Mouse (Mus musculus): Measurements from ENCODE around the gene Pfkfb2. TPM values are rescaled to one million over a fixed set of nuclear protein-coding genes. Genes with fewer than 3 reads are reported as not detected.
A peak's percentile ranks its signal among the peaks of the same experiment; 100 is the strongest.

Gene Pfkfb2
- polyA plus RNA-seq, 1 experiment from 2014 or later = 13.5 TPM

DNA sequence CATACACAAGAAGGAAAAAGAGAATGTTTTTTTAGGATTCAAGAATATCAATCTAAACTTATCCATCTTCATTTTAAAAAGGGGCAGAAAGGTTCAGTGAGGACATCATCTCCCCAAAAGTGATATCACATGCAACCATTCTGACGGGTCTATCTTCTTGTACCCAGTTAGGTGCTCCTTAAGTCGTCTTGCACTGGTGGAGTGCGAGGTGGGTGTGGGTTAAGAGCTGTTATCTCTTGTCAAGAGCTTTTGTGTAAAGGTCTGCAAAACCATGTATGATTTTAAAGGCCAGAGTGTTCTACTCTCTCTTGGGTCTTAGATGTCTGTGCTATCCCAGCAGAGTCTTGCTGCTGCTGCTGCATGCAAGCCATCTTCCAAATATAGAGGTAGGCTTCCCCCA lies 17.8 kb upstream of the Pfkfb2 start:
- Histone ChIP-seq H3K36me3 (ENCODE audit: insufficient read depth, low read length) (0 out of 2 replicates have a peak, but pooled peaks cover 10% of the 10 kb centered on the region), H3K9me3 (ENCODE audit: low read length) (no peaks in the 10 kb centered on the region), H3K27me3 (replicated peaks; ENCODE audit: insufficient read depth, low read length) (no peaks in the 10 kb centered on the region), H3K27ac (ENCODE audit: low read length) (no peak overlapping the region), H3K4me3 (ENCODE audit: low read depth, low read length) (no peak overlapping the region), H3K4me2 (replicated peaks; ENCODE audit: low read depth, low read length) (no peak overlapping the region), H3K9ac (replicated peaks; ENCODE audit: low read depth) (no peak overlapping the region), H3K4me1 (ENCODE audit: insufficient read depth, low read depth, low read length) (no peaks in the 10 kb centered on the region)
- ATAC-seq (peak; percentile 6; the same call in 1 of the 2 replicates), DNase-seq (ENCODE audit: low spot score) (no peak)
- 49% methylated on average over 3 of the region's 3 CpGs for WGBS
- TF ChIP-seq CTCF (IDR thresholded peaks at IDR 0.05) (no peak), EP300 (IDR thresholded peaks at IDR 0.05) (no peak)

DNA sequence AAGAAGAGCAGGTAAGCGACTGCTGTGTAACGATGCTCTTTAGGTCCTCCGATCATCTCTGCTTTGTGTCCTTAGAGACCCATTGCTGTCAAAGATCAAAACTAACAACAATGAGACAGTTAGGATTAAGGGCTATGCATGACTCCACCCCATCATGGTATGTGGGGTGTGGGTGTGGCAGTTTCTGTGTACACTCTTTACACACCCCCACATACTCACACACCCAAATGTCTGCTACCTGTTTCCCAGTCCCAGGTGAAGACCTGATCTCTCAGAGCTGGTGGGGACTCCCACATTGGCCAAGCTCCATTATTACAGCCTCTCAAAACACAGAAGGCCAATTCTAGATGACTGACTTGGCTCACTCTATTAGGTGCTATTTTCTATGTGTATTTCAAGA lies 16.5 kb upstream of the Pfkfb2 start:
- 89% methylated on average over 3 of the region's 3 CpGs for WGBS

DNA sequence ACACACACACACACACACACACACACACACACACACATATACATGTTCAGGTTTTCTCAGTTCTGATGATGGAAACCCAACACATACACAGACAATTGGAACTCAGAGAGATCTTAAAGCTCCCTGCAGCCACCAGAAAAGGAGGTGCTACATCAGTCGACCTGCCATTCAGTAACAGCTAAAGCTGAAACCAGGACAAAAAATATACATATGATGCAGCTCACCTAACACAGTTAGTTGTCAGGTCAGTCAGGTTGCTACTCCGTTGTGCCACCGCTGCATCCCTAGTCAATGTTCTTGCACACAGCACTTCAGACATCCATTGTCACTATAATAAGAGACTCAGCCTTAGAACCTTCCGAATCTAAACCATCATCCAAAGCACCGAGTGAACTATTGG lies 15.9 kb upstream of the Pfkfb2 start:
- H3K27ac ChIP-seq (ENCODE audit: low read length) = no peak overlapping the region
- no peaks in the 10 kb centered on the region for H3K9me3 ChIP-seq (ENCODE audit: low read length)
- DNase-seq (ENCODE audit: low spot score) = no peak
- no peak for ATAC-seq
- H3K9ac ChIP-seq (replicated peaks; ENCODE audit: low read depth) = no peak overlapping the region
- 93% methylated on average over 5 of the region's 5 CpGs for WGBS
- H3K4me1 ChIP-seq (ENCODE audit: insufficient read depth, low read depth, low read length) = peaks cover 4% of the 10 kb centered on the region; the same call in 1 of the 2 replicates
- 0 out of 2 replicates have a peak, but pooled peaks cover 10% of the 10 kb centered on the region for H3K36me3 ChIP-seq (ENCODE audit: insufficient read depth, low read length)
- H3K4me3 ChIP-seq (ENCODE audit: low read depth, low read length) = no peak overlapping the region
- no peaks in the 10 kb centered on the region for H3K27me3 ChIP-seq (replicated peaks; ENCODE audit: insufficient read depth, low read length)
- no peak for TF ChIP-seq CTCF (IDR thresholded peaks at IDR 0.05)
- no peak for TF ChIP-seq EP300 (IDR thresholded peaks at IDR 0.05)
- no peak overlapping the region for H3K4me2 ChIP-seq (replicated peaks; ENCODE audit: low read depth, low read length)

More for the DNA sequence above, 16.5 kb upstream of the Pfkfb2 start:
- Histone ChIP-seq H3K4me2 (replicated peaks; ENCODE audit: low read depth, low read length) (no peak overlapping the region), H3K36me3 (ENCODE audit: insufficient read depth, low read length) (0 out of 2 replicates have a peak, but pooled peaks cover 10% of the 10 kb centered on the region), H3K9ac (replicated peaks; ENCODE audit: low read depth) (no peak overlapping the region), H3K4me1 (ENCODE audit: insufficient read depth, low read depth, low read length) (no peaks in the 10 kb centered on the region), H3K27ac (ENCODE audit: low read length) (peak overlapping the region; percentile 43; the same call in 1 of the 2 replicates), H3K9me3 (ENCODE audit: low read length) (no peaks in the 10 kb centered on the region), H3K27me3 (replicated peaks; ENCODE audit: insufficient read depth, low read length) (no peaks in the 10 kb centered on the region), H3K4me3 (ENCODE audit: low read depth, low read length) (no peak overlapping the region)
- DNase-seq (ENCODE audit: low spot score) = peak; percentile 40
- peak; percentile 34; the same call in 1 of the 2 replicates for ATAC-seq
- TF ChIP-seq EP300 (IDR thresholded peaks at IDR 0.05) = no peak; the same call in 1 of the 2 replicates
- TF ChIP-seq CTCF (IDR thresholded peaks at IDR 0.05) = no peak

DNA sequence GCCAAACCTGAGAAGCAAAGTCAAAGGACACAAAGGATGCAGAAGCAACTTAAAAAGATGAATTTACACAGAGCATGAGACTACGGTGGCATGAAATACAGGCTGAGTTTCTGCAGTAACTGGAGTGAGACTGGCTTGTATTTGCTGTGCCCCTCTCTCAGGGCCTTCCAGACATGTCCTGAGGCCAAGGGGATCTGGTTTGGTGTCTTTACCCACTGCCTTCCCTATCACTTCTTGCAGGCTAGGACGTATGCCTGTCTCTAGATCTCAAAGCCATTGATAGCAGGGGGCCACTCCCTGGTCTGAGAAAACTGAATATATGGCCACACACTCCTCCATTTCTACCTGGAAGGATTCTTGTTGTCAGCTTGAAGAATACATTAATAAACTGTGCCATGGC lies 15.2 kb upstream of the Pfkfb2 start:
- no peak for DNase-seq (ENCODE audit: low spot score)
- TF ChIP-seq EP300 (IDR thresholded peaks at IDR 0.05) (no peak), CTCF (IDR thresholded peaks at IDR 0.05) (no peak)
- 0 out of 2 replicates have a peak, but pooled peaks cover 10% of the 10 kb centered on the region for H3K36me3 ChIP-seq (ENCODE audit: insufficient read depth, low read length)
- H3K4me2 ChIP-seq (replicated peaks; ENCODE audit: low read depth, low read length) = 0 out of 2 replicates have a peak overlapping the region, but pooled peaks have one; percentile 5
- 84% methylated on average over 2 of the region's 2 CpGs for WGBS
- H3K9ac ChIP-seq (replicated peaks; ENCODE audit: low read depth) = no peak overlapping the region
- no peak overlapping the region for H3K4me3 ChIP-seq (ENCODE audit: low read depth, low read length)
- H3K27ac ChIP-seq (ENCODE audit: low read length) = peak overlapping the region; percentile 29; the same call in 1 of the 2 replicates
- no peak for ATAC-seq
- H3K4me1 ChIP-seq (ENCODE audit: insufficient read depth, low read depth, low read length) = peaks cover 6% of the 10 kb centered on the region; the same call in 1 of the 2 replicates
- H3K9me3 ChIP-seq (ENCODE audit: low read length) = no peaks in the 10 kb centered on the region
- H3K27me3 ChIP-seq (replicated peaks; ENCODE audit: insufficient read depth, low read length) = no peaks in the 10 kb centered on the region

DNA sequence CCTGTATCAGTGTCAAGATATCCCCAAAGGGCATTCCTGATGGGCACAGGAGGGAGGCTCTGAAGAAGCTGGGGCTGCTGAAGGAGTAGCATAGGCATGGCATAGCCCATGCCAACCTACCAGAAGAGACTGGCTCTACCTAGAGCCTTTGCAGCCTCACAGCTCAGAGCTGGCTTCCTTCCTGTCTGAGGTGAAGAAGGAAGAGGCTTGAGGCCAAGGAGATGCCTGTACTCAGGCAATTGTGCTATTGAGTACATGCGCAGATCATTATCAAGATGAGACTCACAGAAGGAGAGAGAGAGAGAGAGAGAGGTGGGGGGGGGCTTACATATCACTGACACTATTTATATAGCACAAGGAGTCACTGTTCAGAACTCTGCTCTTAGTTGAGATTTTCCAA lies 14.7 kb upstream of the Pfkfb2 start:
- DNase-seq (ENCODE audit: low spot score) = no peak
- TF ChIP-seq CTCF (IDR thresholded peaks at IDR 0.05) (no peak), EP300 (IDR thresholded peaks at IDR 0.05) (no peak)

DNA sequence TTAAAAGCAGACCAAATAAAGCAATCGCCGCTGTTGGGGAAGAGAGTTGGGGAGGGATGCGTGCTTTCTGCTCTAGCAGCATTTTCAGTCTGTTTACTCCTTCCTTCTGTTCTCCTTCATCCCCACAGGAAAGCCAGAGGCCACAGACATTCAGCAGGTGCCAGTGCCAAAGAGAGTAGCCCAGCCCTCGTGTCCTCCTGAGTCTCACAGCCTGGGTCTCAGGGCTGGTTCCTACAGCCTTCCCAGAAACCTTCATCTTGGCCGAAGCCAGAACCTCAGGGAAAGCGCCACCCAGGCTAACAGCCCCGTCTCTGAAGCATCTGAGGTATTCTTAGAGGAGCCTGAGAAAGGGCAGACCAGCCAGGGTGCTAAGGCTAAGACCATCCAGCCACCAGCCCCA lies 13.1 kb upstream of the Pfkfb2 start:
- no peak overlapping the region for H3K27ac ChIP-seq (ENCODE audit: low read length)
- H3K9me3 ChIP-seq (ENCODE audit: low read length) = no peaks in the 10 kb centered on the region
- H3K27me3 ChIP-seq (replicated peaks; ENCODE audit: insufficient read depth, low read length) = no peaks in the 10 kb centered on the region
- no peak for TF ChIP-seq EP300 (IDR thresholded peaks at IDR 0.05)
- TF ChIP-seq CTCF (IDR thresholded peaks at IDR 0.05) = no peak
- no peak for ATAC-seq
- H3K4me3 ChIP-seq (ENCODE audit: low read depth, low read length) = no peak overlapping the region
- no peak overlapping the region for H3K9ac ChIP-seq (replicated peaks; ENCODE audit: low read depth)
- no peak overlapping the region for H3K4me2 ChIP-seq (replicated peaks; ENCODE audit: low read depth, low read length)
- DNase-seq (ENCODE audit: low spot score) = no peak
- 0 out of 2 replicates have a peak, but pooled peaks cover 10% of the 10 kb centered on the region for H3K36me3 ChIP-seq (ENCODE audit: insufficient read depth, low read length)
- WGBS = 89% methylated on average over 7 of the region's 7 CpGs
- peaks cover 6% of the 10 kb centered on the region; the same call in 1 of the 2 replicates for H3K4me1 ChIP-seq (ENCODE audit: insufficient read depth, low read depth, low read length)

More for the DNA sequence above, 14.7 kb upstream of the Pfkfb2 start:
- Histone ChIP-seq H3K4me1 (ENCODE audit: insufficient read depth, low read depth, low read length) (peaks cover 6% of the 10 kb centered on the region; the same call in 1 of the 2 replicates), H3K27ac (ENCODE audit: low read length) (no peak overlapping the region), H3K4me3 (ENCODE audit: low read depth, low read length) (no peak overlapping the region), H3K9ac (replicated peaks; ENCODE audit: low read depth) (no peak overlapping the region), H3K36me3 (ENCODE audit: insufficient read depth, low read length) (0 out of 2 replicates have a peak, but pooled peaks cover 10% of the 10 kb centered on the region), H3K4me2 (replicated peaks; ENCODE audit: low read depth, low read length) (no peak overlapping the region), H3K9me3 (ENCODE audit: low read length) (no peaks in the 10 kb centered on the region), H3K27me3 (replicated peaks; ENCODE audit: insufficient read depth, low read length) (no peaks in the 10 kb centered on the region)
- no peak for ATAC-seq
- 67% methylated on average over 1 of the region's 1 CpGs for WGBS

Data from lung, postnatal 0 days (tissue).